Mouse (Mus musculus): ENCODE data around the gene Zfp831.

DNA sequence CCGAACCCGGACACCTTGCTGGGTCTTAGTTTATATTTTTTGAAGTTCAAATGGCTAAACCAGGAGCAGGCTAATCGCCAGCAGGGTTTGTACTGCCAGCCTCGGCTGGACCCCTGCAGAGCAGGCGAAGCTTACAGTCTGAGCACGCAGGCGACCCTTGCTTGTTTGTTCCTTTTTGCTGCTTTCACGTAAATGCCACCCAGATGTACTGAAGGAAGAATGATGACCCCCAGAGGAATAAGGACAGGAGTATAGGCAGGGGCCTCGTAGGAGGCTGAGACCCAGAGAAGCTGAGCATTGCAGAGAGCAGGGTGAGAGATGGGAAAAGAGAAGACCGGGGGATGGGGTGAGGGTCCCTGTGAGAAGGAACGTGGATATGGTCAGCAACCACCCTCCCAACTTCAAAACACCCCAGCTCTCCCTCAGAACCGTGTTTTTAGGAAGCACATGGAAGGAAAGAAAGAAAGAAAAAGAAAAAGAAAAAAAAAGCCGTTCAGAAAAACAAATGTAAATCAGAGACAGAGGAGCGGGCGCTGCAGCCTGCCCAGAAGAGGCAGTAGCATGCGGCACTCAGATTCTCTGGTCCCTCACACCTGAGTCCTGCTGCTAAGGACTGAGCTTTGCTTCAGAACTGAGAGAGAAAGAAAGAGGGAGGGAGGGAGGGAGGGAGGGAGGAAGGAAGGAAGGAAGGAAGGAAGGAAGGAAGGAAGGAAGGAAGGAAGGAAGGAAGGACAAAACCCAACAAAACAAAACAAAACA, 31.1 kb downstream of the Zfp831 start:
- no peak for TF ChIP-seq GATA1 (IDR thresholded peaks at IDR 0.05; ENCODE audit: borderline replicate concordance, low read length)
- TF ChIP-seq FLI1 (IDR thresholded peaks at IDR 0.05; ENCODE audit: low read length): no peak
